Mouse (Mus musculus) heart, postnatal 10 days (tissue): ENCODE data around the gene 4930564D02Rik. TPM values are rescaled to one million over a fixed set of nuclear protein-coding genes. Genes with fewer than 3 reads are reported as not detected.

Experiments
- DNase-seq, 2 experiments: peaks; one replicate each; pipeline ENCODE4 v3.0.0; 2021
- intact Hi-C: fragments of 180-260 bp; cut with DNase I; formaldehyde crosslinking; loops from one replicate; pipeline ENCODE4 v1.15.1; 2025
- total RNA-seq, 2 experiments: library from RNA; stranded (reverse); gene quantifications; 2 replicates each; pipeline ENCODE4 v1.2.3; 2021

The 4930564D02Rik gene
- total RNA-seq, 2 experiments from 2014 or later, result not detected

GRCm38 (mm10) chr3:105099526-105100269 lies 33.1 kb downstream of the 4930564D02Rik start:
- DNase-seq, result no peak

GRCm38 (mm10) chr3:105100270-105100589 lies 33.6 kb downstream of the 4930564D02Rik start:
- intact Hi-C loops, result no loop called here
- DNase-seq, result no peak

More at GRCm38 (mm10) chr3:105099526-105100269, 33.1 kb downstream of the 4930564D02Rik start:
- intact Hi-C loops, result no loop called here

GRCm38 (mm10) chr3:105105827-105106226 lies 39.2 kb downstream of the 4930564D02Rik start:
- no peak for DNase-seq
- intact Hi-C loops, result no loop called here

GRCm38 (mm10) chr3:105113859-105114258 lies 47.2 kb downstream of the 4930564D02Rik start:
- intact Hi-C loops, result no loop called here
- DNase-seq, result no peak

- peak; percentile 80 to 83 for DNase-seq
- intact Hi-C loops, result no loop called here
Measured at GRCm38 (mm10) chr3:105114269-105114668, 47.6 kb downstream of the 4930564D02Rik start.

- peak; percentile 47 to 59 for DNase-seq
Measured at GRCm38 (mm10) chr3:105116596-105116995, 50.0 kb downstream of the 4930564D02Rik start.

GRCm38 (mm10) chr3:105123776-105124175 lies 57.1 kb downstream of the 4930564D02Rik start:
- intact Hi-C loops, result no loop called here

More at GRCm38 (mm10) chr3:105116596-105116995, 50.0 kb downstream of the 4930564D02Rik start:
- intact Hi-C loops, result no loop called here

GRCm38 (mm10) chr3:105127881-105128280 lies 61.2 kb downstream of the 4930564D02Rik start:
- intact Hi-C loops, result no loop called here

More at GRCm38 (mm10) chr3:105123776-105124175, 57.1 kb downstream of the 4930564D02Rik start:
- no peak for DNase-seq

More at GRCm38 (mm10) chr3:105127881-105128280, 61.2 kb downstream of the 4930564D02Rik start:
- DNase-seq, result no peak

Other genes starting within 250 kb of the 4930564D02Rik start
- gene Mov10, start 248.3 kb upstream of the 4930564D02Rik start, total RNA-seq, result 10 to 100 TPM; 10.3 to 14.6 TPM
- gene St7l, start 202.8 kb upstream of the 4930564D02Rik start, total RNA-seq, result 10 to 100 TPM; 21.6 to 22.6 TPM
- 10 to 100 TPM; 64.7 to 73.5 TPM for gene Capza1, start 202.3 kb upstream of the 4930564D02Rik start, total RNA-seq
- 1 to 10 TPM in 1 of 2 experiments, under 1 TPM in 1; 0.84 to 2.1 TPM for gene Wnt2b, start 104.9 kb upstream of the 4930564D02Rik start, total RNA-seq
- 10 to 100 TPM; 33.4 to 33.5 TPM for gene Cttnbp2nl, start 13.7 kb upstream of the 4930564D02Rik start, total RNA-seq